Mouse (Mus musculus): Measurements from ENCODE around the gene Yap1. TPM values are rescaled to one million over a fixed set of nuclear protein-coding genes. Genes with fewer than 3 reads are reported as not detected.

Yap1 gene
- polyA plus RNA-seq, 1 experiment from 2014 or later: 42.9 TPM

GRCm38 (mm10) chr9:7943796-7944462, 60.5 kb downstream of the Yap1 start:
- no peaks in the 10 kb centered on the region for H3K9me3 ChIP-seq
- no peaks in the 10 kb centered on the region for H3K4me1 ChIP-seq
- no peaks in the 10 kb centered on the region for H3K27me3 ChIP-seq (replicated peaks; ENCODE audit: low read depth, poor library complexity, severe bottlenecking)
- no peak for DNase-seq (ENCODE audit: low spot score)
- 92% methylated on average over 7 of the region's 7 CpGs for WGBS
- peaks cover 90% of the 10 kb centered on the region for H3K36me3 ChIP-seq (replicated peaks)
- no peak overlapping the region for H3K4me3 ChIP-seq
- H3K27ac ChIP-seq (replicated peaks): no peak overlapping the region

- H3K9me3 ChIP-seq: no peaks in the 10 kb centered on the region
- no peaks in the 10 kb centered on the region for H3K27me3 ChIP-seq (replicated peaks; ENCODE audit: low read depth, poor library complexity, severe bottlenecking)
- H3K27ac ChIP-seq (replicated peaks): no peak overlapping the region
- H3K36me3 ChIP-seq (replicated peaks): peaks cover 90% of the 10 kb centered on the region
- H3K4me3 ChIP-seq: no peak overlapping the region
- no peaks in the 10 kb centered on the region for H3K4me1 ChIP-seq
- peak; percentile 42 for DNase-seq (ENCODE audit: low spot score)
- 66% methylated on average over 8 of the region's 8 CpGs for WGBS
Measured at GRCm38 (mm10) chr9:7942701-7943100, 61.7 kb downstream of the Yap1 start.

- Histone ChIP-seq H3K36me3 (replicated peaks) (peaks cover 92% of the 10 kb centered on the region), H3K27ac (replicated peaks) (no peak overlapping the region), H3K27me3 (replicated peaks; ENCODE audit: low read depth, poor library complexity, severe bottlenecking) (no peaks in the 10 kb centered on the region), H3K4me3 (no peak overlapping the region), H3K4me1 (no peaks in the 10 kb centered on the region), H3K9me3 (no peaks in the 10 kb centered on the region)
- WGBS: 94% methylated on average over 4 of the region's 4 CpGs
- no peak for DNase-seq (ENCODE audit: low spot score)
Measured at GRCm38 (mm10) chr9:7940075-7940474, 64.3 kb downstream of the Yap1 start.

- Histone ChIP-seq H3K4me3 (no peak overlapping the region), H3K9me3 (peaks cover 24% of the 10 kb centered on the region), H3K27ac (replicated peaks) (no peak overlapping the region), H3K27me3 (replicated peaks; ENCODE audit: low read depth, poor library complexity, severe bottlenecking) (no peaks in the 10 kb centered on the region), H3K36me3 (replicated peaks) (peaks cover 99% of the 10 kb centered on the region), H3K4me1 (no peaks in the 10 kb centered on the region)
- 97% methylated on average over 10 of the region's 10 CpGs for WGBS
- DNase-seq (ENCODE audit: low spot score): no peak
Measured at GRCm38 (mm10) chr9:7934419-7934818, 70.0 kb downstream of the Yap1 start.

GRCm38 (mm10) chr9:7929552-7929951, 74.8 kb downstream of the Yap1 start:
- no peak for DNase-seq (ENCODE audit: low spot score)
- 92% methylated on average over 6 of the region's 6 CpGs for WGBS

GRCm38 (mm10) chr9:7928866-7929265, 75.5 kb downstream of the Yap1 start:
- Histone ChIP-seq H3K4me3 (no peak overlapping the region), H3K27ac (replicated peaks) (no peak overlapping the region), H3K9me3 (peaks cover 18% of the 10 kb centered on the region), H3K4me1 (no peaks in the 10 kb centered on the region), H3K27me3 (replicated peaks; ENCODE audit: low read depth, poor library complexity, severe bottlenecking) (no peaks in the 10 kb centered on the region), H3K36me3 (replicated peaks) (peaks cover 99% of the 10 kb centered on the region)
- no peak for DNase-seq (ENCODE audit: low spot score)
- WGBS: 85% methylated on average over 3 of the region's 3 CpGs

More at GRCm38 (mm10) chr9:7929552-7929951, 74.8 kb downstream of the Yap1 start:
- Histone ChIP-seq H3K4me1 (no peaks in the 10 kb centered on the region), H3K27me3 (replicated peaks; ENCODE audit: low read depth, poor library complexity, severe bottlenecking) (no peaks in the 10 kb centered on the region), H3K36me3 (replicated peaks) (peaks cover 99% of the 10 kb centered on the region), H3K9me3 (peaks cover 23% of the 10 kb centered on the region), H3K4me3 (no peak overlapping the region), H3K27ac (replicated peaks) (no peak overlapping the region)

- no peak overlapping the region for H3K4me3 ChIP-seq
- H3K27me3 ChIP-seq (replicated peaks; ENCODE audit: low read depth, poor library complexity, severe bottlenecking): no peaks in the 10 kb centered on the region
- no peak for DNase-seq (ENCODE audit: low spot score)
- H3K4me1 ChIP-seq: no peaks in the 10 kb centered on the region
- H3K36me3 ChIP-seq (replicated peaks): peaks cover 95% of the 10 kb centered on the region
- peaks cover 16% of the 10 kb centered on the region for H3K9me3 ChIP-seq
- H3K27ac ChIP-seq (replicated peaks): no peak overlapping the region
- 90% methylated on average over 3 of the region's 3 CpGs for WGBS
Measured at GRCm38 (mm10) chr9:7928207-7928793, 76.1 kb downstream of the Yap1 start.

- Histone ChIP-seq H3K4me1 (peaks cover 13% of the 10 kb centered on the region), H3K9me3 (no peaks in the 10 kb centered on the region), H3K27ac (replicated peaks) (no peak overlapping the region), H3K36me3 (replicated peaks) (no peaks in the 10 kb centered on the region), H3K4me3 (peak overlapping the region; percentile 37; the same call in 1 of the 2 replicates), H3K27me3 (replicated peaks; ENCODE audit: low read depth, poor library complexity, severe bottlenecking) (no peaks in the 10 kb centered on the region)
- no peak for DNase-seq (ENCODE audit: low spot score)
- 59% methylated on average over 8 of the region's 8 CpGs for WGBS
Measured at GRCm38 (mm10) chr9:7914925-7915324, 89.5 kb downstream of the Yap1 start.

- peak; percentile 91 for DNase-seq (ENCODE audit: low spot score)
- Histone ChIP-seq H3K36me3 (replicated peaks) (no peaks in the 10 kb centered on the region), H3K9me3 (no peaks in the 10 kb centered on the region), H3K27me3 (replicated peaks; ENCODE audit: low read depth, poor library complexity, severe bottlenecking) (no peaks in the 10 kb centered on the region), H3K4me1 (peaks cover 13% of the 10 kb centered on the region), H3K4me3 (peak overlapping the region; percentile 37), H3K27ac (replicated peaks) (0 out of 2 replicates have a peak overlapping the region, but pooled peaks have one; percentile 40)
- 2% methylated on average over 11 of the region's 11 CpGs for WGBS
Measured at GRCm38 (mm10) chr9:7914487-7914886, 89.9 kb downstream of the Yap1 start.

- H3K27ac ChIP-seq (replicated peaks): peak overlapping the region; percentile 40; the same call in 1 of the 2 replicates
- 30% methylated on average over 19 of the region's 19 CpGs for WGBS
- H3K36me3 ChIP-seq (replicated peaks): no peaks in the 10 kb centered on the region
- H3K4me3 ChIP-seq: peak overlapping the region; percentile 37
- no peak for DNase-seq (ENCODE audit: low spot score)
- H3K27me3 ChIP-seq (replicated peaks; ENCODE audit: low read depth, poor library complexity, severe bottlenecking): no peaks in the 10 kb centered on the region
- no peaks in the 10 kb centered on the region for H3K9me3 ChIP-seq
- peaks cover 13% of the 10 kb centered on the region for H3K4me1 ChIP-seq
Measured at GRCm38 (mm10) chr9:7913953-7914352, 90.4 kb downstream of the Yap1 start.

- Histone ChIP-seq H3K4me1 (peaks cover 18% of the 10 kb centered on the region), H3K9me3 (no peaks in the 10 kb centered on the region), H3K36me3 (replicated peaks) (no peaks in the 10 kb centered on the region), H3K27ac (replicated peaks) (no peak overlapping the region), H3K4me3 (no peak overlapping the region), H3K27me3 (replicated peaks; ENCODE audit: low read depth, poor library complexity, severe bottlenecking) (no peaks in the 10 kb centered on the region)
- 81% methylated on average over 2 of the region's 2 CpGs for WGBS
- DNase-seq (ENCODE audit: low spot score): no peak
Measured at GRCm38 (mm10) chr9:7907351-7907985, 96.9 kb downstream of the Yap1 start.

GRCm38 (mm10) chr9:7906564-7906963, 97.8 kb downstream of the Yap1 start:
- DNase-seq (ENCODE audit: low spot score): no peak
- H3K9me3 ChIP-seq: no peaks in the 10 kb centered on the region
- H3K4me1 ChIP-seq: peaks cover 25% of the 10 kb centered on the region
- H3K36me3 ChIP-seq (replicated peaks): no peaks in the 10 kb centered on the region
- 83% methylated on average over 1 of the region's 1 CpGs for WGBS
- no peaks in the 10 kb centered on the region for H3K27me3 ChIP-seq (replicated peaks; ENCODE audit: low read depth, poor library complexity, severe bottlenecking)
- H3K27ac ChIP-seq (replicated peaks): no peak overlapping the region
- H3K4me3 ChIP-seq: no peak overlapping the region

- DNase-seq (ENCODE audit: low spot score): no peak
- Histone ChIP-seq H3K27ac (replicated peaks) (peak overlapping the region; percentile 75; the same call in 1 of the 2 replicates), H3K27me3 (replicated peaks; ENCODE audit: low read depth, poor library complexity, severe bottlenecking) (no peaks in the 10 kb centered on the region), H3K9me3 (no peaks in the 10 kb centered on the region), H3K4me3 (no peak overlapping the region), H3K4me1 (peaks cover 25% of the 10 kb centered on the region), H3K36me3 (replicated peaks) (no peaks in the 10 kb centered on the region)
- 53% methylated on average over 5 of the region's 5 CpGs for WGBS
Measured at GRCm38 (mm10) chr9:7903825-7904224, 100.6 kb downstream of the Yap1 start.
